Mouse (Mus musculus): Measurements from ENCODE around the gene Lrfn1.
A peak's percentile ranks its signal among the peaks of the same experiment; 100 is the strongest.
"Not testable (repeated sequence)": the region's sequence is repeated elsewhere in the genome, so short reads cannot be mapped to it uniquely, and the experiment has no call there.

Lrfn1 gene

GRCm38 (mm10) chr7:28447101-28447830 lies 4.5 kb upstream of the Lrfn1 start:
- DNase-seq (ENCODE audit: low spot score in 2 of 2), result peak in 1 of 2 experiments; percentile 34

- DNase-seq (ENCODE audit: low spot score in 2 of 2), result no peak
Measured at GRCm38 (mm10) chr7:28447865-28448820, 3.6 kb upstream of the Lrfn1 start.

- DNase-seq (ENCODE audit: low spot score in 2 of 2), result no peak
Measured at GRCm38 (mm10) chr7:28452361-28453005, 703 bp downstream of the Lrfn1 start.

- no peak for DNase-seq (ENCODE audit: low spot score in 2 of 2)
Measured at GRCm38 (mm10) chr7:28460361-28460760, 8.6 kb downstream of the Lrfn1 start.

- no peak for DNase-seq (ENCODE audit: low spot score in 2 of 2)
Measured at GRCm38 (mm10) chr7:28462769-28463168, 11.0 kb downstream of the Lrfn1 start.

DNA sequence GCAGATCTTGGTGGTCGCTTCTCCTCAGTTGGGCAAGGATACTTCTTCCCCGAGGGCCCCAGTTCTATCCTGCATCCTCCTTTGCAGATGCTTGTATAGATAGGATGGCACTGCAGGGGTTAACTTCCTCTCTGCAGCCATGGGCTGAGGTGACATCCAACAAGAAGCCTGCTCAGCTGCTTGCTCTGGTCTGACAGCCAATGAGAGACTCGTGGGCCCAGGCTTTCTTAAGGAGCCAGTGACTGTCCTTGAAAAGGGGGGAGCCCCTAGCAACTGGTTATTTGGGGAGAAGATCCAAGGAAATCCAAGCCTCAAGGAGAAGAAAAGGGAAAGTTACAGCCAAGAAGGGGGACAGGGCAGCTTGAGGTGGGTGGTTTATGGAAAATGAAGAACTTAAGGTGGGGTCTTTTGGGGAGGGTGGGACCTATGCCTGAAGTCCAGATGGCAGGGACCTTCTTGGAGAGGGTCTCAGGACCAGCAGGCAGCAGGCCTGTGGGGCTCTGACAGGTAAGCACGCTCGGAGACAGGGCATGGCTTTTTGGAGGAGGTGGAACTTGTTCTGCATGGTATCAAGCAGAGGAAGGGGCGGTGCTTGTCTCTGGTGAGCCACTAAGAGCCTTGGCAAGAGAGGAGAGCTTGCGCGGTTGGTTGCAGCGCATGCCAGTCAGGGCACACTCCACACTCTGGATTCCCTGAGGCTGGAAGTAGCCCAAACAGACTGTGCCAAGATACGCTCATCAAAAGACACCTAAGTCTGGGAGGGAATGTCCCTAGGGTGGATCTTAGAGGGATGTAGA lies 12.8 kb downstream of the Lrfn1 start:
- DNase-seq (ENCODE audit: low spot score in 2 of 2), result peak; percentile 53 to 72

GRCm38 (mm10) chr7:28466721-28467212 lies 15.0 kb downstream of the Lrfn1 start:
- DNase-seq (ENCODE audit: low spot score in 2 of 2), result no peak

DNA sequence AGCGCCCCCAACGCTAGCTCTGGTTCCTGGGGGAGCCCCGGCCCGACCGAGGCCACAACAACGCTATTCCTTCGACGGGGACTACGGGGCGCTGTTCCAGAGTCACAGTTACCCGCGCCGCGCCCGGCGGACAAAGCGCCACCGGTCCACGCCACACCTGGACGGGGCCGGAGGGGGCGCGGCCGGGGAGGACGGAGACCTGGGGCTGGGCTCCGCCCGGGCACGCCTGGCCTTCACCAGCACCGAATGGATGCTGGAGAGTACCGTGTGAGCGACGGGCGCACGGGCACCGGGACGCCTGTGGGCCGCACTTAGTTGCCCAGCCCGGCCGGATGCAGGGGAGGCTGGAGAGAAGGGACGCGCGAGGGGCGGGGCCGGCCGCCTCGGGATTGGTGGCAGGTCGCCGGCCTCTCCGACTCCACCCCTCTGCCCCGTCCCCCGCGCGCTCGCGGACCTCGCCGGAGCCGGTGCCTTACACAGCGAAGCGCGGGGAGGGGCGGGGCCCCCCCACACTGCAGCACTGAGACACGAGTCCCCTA lies 15.5 kb downstream of the Lrfn1 start:
- DNase-seq (ENCODE audit: low spot score in 2 of 2), result peak in 1 of 2 experiments; percentile 36

DNA sequence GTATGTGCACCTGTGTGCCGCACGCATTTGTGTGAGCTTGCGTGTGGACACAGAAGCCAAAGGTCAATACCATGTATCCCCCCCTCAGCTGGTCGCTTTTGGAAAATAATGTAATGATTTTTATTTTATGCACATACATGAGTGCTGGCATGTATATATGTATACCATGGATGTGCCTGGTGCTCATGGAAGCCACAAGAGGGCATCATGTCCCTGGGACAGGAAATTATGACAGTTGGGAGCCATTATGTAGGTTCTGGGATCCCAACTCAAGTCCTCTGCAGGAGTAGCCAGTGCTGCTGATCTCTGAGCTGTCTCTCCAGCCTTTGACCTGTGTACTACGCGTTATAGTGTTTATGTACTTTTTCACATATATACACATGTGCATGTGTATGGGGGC lies 24.4 kb downstream of the Lrfn1 start:
- no peak for DNase-seq (ENCODE audit: low spot score in 2 of 2)

- DNase-seq (ENCODE audit: low spot score in 2 of 2), result no peak
Measured at GRCm38 (mm10) chr7:28477363-28477762, 25.6 kb downstream of the Lrfn1 start.

DNA sequence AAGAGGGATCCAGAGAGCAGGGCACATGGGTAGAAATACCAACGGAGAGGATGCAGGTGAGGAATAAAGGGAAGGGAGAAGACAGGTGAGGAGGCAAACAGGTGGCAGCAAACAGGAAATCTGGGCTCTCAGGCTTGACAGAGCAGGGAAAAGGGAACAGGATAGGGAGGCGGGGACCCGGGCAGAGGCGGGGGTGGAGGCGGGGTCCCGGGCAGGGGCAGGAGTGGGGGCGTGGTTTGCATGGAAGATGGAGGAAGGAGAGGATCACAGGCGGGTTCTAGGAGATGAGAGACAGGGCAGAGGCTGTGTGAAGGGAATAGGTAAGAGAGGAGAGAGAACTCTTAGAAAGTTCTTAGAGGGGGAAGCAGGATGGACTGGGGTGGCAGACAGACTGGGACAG lies 27.1 kb downstream of the Lrfn1 start:
- DNase-seq (ENCODE audit: low spot score in 2 of 2), result no peak

GRCm38 (mm10) chr7:28482854-28483253 lies 31.1 kb downstream of the Lrfn1 start:
- DNase-seq (ENCODE audit: low spot score in 2 of 2), result no peak

GRCm38 (mm10) chr7:28484192-28484591 lies 32.4 kb downstream of the Lrfn1 start:
- no peak for DNase-seq (ENCODE audit: low spot score in 2 of 2)

DNA sequence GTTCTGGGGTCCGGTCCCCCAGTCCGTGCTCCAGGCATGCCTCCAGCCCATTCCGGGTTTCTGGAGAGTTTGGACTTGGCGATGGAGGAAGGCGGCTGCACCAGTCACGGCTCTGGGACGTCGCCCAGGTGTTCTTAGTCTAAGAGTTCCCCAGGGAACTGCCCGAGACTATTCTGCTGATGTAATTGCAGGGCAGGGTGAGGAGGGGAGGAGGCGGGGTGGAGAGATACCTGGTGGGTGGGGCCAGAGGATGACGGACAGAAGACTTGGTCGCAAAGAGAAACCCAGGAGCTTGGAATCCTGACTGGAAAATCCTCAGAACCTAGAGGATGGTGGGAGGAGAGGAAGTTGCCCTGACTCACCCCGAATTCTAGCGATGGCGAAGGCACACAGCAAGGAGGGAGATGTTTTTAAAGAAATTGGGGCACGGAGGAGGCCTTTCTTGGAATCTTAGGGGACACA lies 36.3 kb downstream of the Lrfn1 start:
- DNase-seq (ENCODE audit: low spot score in 2 of 2), result no peak

DNA sequence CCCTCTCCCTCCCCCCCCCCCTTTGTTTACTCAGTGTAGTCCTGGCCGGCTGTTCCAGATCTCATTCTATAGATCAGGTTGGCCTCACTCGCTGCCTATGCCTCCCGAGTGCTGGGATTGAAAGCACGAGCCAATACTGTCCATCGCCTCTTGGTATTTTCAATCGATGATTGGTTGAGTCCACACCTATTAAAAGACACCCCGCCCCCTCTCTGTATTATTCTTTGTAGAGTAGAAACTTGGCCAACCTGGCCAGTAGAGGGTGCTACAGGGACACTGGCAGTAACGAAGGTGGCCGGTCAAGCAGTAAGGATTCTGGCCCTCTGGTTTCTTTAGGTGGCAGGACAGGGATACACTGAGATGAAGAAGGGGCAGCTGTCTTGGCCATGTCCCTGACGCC lies 38.6 kb downstream of the Lrfn1 start:
- peak in 1 of 2 experiments; percentile 62 for DNase-seq (ENCODE audit: low spot score in 2 of 2)

DNA sequence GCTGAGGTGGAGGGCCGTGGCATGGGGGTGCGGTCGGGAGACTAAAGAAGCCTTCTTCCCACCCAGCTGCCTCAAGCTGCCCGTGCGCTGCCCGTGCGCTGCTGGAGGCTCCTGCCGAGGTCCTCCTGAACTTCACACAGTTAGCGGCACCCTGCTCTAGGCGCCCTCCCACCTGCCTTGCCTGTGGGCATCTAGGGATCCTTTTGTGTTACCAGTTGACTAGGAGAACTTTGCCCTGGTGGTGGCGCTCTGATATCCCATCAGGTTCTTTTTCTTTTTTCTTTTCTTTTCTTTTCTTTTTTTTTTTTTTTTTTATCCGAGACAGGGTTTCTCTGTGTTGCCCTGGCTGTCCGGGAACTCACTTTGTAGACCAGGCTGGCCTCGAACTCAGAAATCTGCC lies 39.1 kb downstream of the Lrfn1 start:
- DNase-seq (ENCODE audit: low spot score in 2 of 2), result no peak

DNA sequence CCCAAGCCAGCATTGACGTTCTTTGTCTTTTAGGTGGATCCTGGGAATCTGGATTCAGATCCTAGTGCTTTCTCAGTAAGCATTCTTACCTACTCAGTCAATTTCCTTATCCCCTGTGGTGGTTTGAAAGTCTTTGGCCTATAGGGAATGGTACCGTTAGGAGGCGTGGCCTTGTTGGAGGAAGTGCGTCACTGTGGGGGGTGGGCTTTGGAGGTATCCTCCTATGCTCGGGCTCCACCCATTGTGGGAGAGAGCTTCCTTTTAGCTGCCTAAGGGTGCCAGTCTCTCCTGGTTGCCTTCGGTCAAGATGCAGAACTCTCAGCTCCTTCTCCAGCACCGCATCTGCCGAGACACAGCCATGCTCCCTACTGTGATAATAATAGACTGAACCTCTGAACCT lies 40.5 kb downstream of the Lrfn1 start:
- no peak for DNase-seq (ENCODE audit: low spot score in 2 of 2)

DNA sequence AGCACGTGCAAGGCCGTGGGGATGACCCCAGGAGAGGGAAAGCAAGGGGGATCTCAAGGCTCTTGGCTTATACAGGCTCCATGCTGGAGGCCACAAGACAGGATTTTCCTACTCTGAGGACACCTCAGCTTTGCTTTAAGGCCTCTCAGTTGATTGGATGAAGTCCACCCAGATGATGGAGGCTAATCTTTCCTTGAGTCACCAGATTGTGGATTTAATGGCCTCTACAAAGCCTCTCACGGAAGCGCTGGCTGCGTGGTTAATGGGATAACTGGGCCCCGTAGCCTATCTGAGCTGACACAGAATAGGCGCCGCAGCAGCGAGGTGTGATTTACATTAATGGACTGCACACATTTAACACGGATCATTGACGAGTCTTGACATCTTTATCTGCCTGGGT lies 43.6 kb downstream of the Lrfn1 start:
- DNase-seq (ENCODE audit: low spot score in 2 of 2), result no peak

- no peak for DNase-seq (ENCODE audit: low spot score in 2 of 2)
Measured at GRCm38 (mm10) chr7:28505585-28505984, 53.8 kb downstream of the Lrfn1 start.

- DNase-seq (ENCODE audit: low spot score in 2 of 2), result not testable (repeated sequence)
Measured at GRCm38 (mm10) chr7:28509121-28509520, 57.3 kb downstream of the Lrfn1 start.
